Mouse (Mus musculus) midbrain, embryonic 15.5 days (tissue): ENCODE data around the gene Tcf12. TPM values are rescaled to one million over a fixed set of nuclear protein-coding genes. Genes with fewer than 3 reads are reported as not detected.

Source experiments
- ATAC-seq: fragments of 200-750 bp; cut with Nextera tagmentation; replicated peaks from 2 replicates; pipeline ENCODE4 v1.8.0; 2017; ENCODE audit warnings: moderate TSS enrichment
- H3K27ac ChIP-seq: fragments of 300-500 bp; sonication (generic); 2 replicates; pipeline ENCODE4 v1.5.1; 2015; ENCODE audit warnings: mild to moderate bottlenecking, inconsistent platforms
- H3K27me3 ChIP-seq: fragments of 300-500 bp; sonication (generic); replicated peaks from 2 replicates; pipeline ENCODE4 v1.6.1; 2015; ENCODE audit warnings: inconsistent platforms
- H3K36me3 ChIP-seq: fragments of 300-500 bp; sonication (generic); replicated peaks from 2 replicates; pipeline ENCODE4 v1.6.1; 2015; ENCODE audit warnings: inconsistent platforms
- H3K4me1 ChIP-seq: fragments of 300-500 bp; sonication (generic); 2 replicates; pipeline ENCODE4 v1.6.1; 2015; ENCODE audit warnings: inconsistent platforms
- H3K4me2 ChIP-seq: fragments of 300-500 bp; sonication (generic); 2 replicates; pipeline ENCODE4 v1.6.1; 2015; ENCODE audit warnings: inconsistent platforms, mild to moderate bottlenecking, moderate library complexity
- H3K4me3 ChIP-seq: fragments of 300-500 bp; sonication (generic); 2 replicates; pipeline ENCODE4 v1.5.1; 2015; ENCODE audit warnings: mild to moderate bottlenecking, inconsistent platforms
- H3K9ac ChIP-seq: fragments of 300-500 bp; sonication (generic); 2 replicates; pipeline ENCODE4 v1.6.1; 2015; ENCODE audit warnings: mild to moderate bottlenecking, inconsistent platforms
- H3K9me3 ChIP-seq: fragments of 300-500 bp; sonication (generic); 2 replicates; pipeline ENCODE4 v1.6.1; 2016; ENCODE audit warnings: inconsistent platforms
- WGBS: fragments of 180-500 bp; shearing (Covaris S2); methylation state at CpG from one replicate; pipeline ENCODE4 v1.1.7; 2015; ENCODE audit warnings: mixed read lengths; 5-methylcytosine and 5-hydroxymethylcytosine counted together
- polyA plus RNA-seq: library from polyadenylated mRNA; unstranded; fragments of >200 nt; fragmentation: Nextera tagmentation; extraction: Ambion mirVana; gene quantifications from 2 replicates; pipeline ENCODE4 v1.2.1, GENCODE M21; 2015

Tcf12 gene
- polyA plus RNA-seq, 1 experiment from 2014 or later, result 59.9 TPM

GRCm38 (mm10) chr9:71850283-71850682 lies 261.4 kb downstream of the Tcf12 start:
- Histone ChIP-seq H3K4me2 (no peak overlapping the region), H3K9ac (no peak overlapping the region), H3K36me3 (peaks cover 30% of the 10 kb centered on the region; the same call in 1 of the 2 replicates), H3K27me3 (no peaks in the 10 kb centered on the region), H3K4me1 (no peaks in the 10 kb centered on the region), H3K9me3 (no peaks in the 10 kb centered on the region), H3K4me3 (no peak overlapping the region), H3K27ac (no peak overlapping the region)
- WGBS, result 96% methylated on average over 1 of the region's 1 CpGs
- ATAC-seq, result no peak

- WGBS, result 95% methylated on average over 3 of the region's 3 CpGs
- no peaks in the 10 kb centered on the region for H3K9me3 ChIP-seq
- H3K4me2 ChIP-seq, result no peak overlapping the region
- no peak overlapping the region for H3K4me3 ChIP-seq
- no peaks in the 10 kb centered on the region for H3K4me1 ChIP-seq
- no peak overlapping the region for H3K27ac ChIP-seq
- peaks cover 19% of the 10 kb centered on the region; the same call in 1 of the 2 replicates for H3K36me3 ChIP-seq
- no peak overlapping the region for H3K9ac ChIP-seq
- no peaks in the 10 kb centered on the region for H3K27me3 ChIP-seq
- ATAC-seq, result no peak
Measured at GRCm38 (mm10) chr9:71848392-71848791, 263.3 kb downstream of the Tcf12 start.

- peaks cover 16% of the 10 kb centered on the region; the same call in 1 of the 2 replicates for H3K36me3 ChIP-seq
- WGBS, result 96% methylated on average over 9 of the region's 9 CpGs
Measured at GRCm38 (mm10) chr9:71847921-71848320, 263.8 kb downstream of the Tcf12 start.

GRCm38 (mm10) chr9:71841850-71842249 lies 269.8 kb downstream of the Tcf12 start:
- Histone ChIP-seq H3K9ac (no peak overlapping the region), H3K4me3 (no peak overlapping the region), H3K27ac (no peak overlapping the region), H3K4me2 (no peak overlapping the region), H3K4me1 (no peaks in the 10 kb centered on the region), H3K27me3 (no peaks in the 10 kb centered on the region), H3K9me3 (no peaks in the 10 kb centered on the region), H3K36me3 (peaks cover 12% of the 10 kb centered on the region; the same call in 1 of the 2 replicates)
- 91% methylated on average over 5 of the region's 5 CpGs for WGBS
- ATAC-seq, result no peak

More at GRCm38 (mm10) chr9:71847921-71848320, 263.8 kb downstream of the Tcf12 start:
- no peaks in the 10 kb centered on the region for H3K9me3 ChIP-seq
- H3K4me2 ChIP-seq, result no peak overlapping the region
- no peak overlapping the region for H3K9ac ChIP-seq
- ATAC-seq, result no peak
- no peak overlapping the region for H3K27ac ChIP-seq
- no peaks in the 10 kb centered on the region for H3K27me3 ChIP-seq
- no peaks in the 10 kb centered on the region for H3K4me1 ChIP-seq
- H3K4me3 ChIP-seq, result no peak overlapping the region

- H3K27me3 ChIP-seq, result no peaks in the 10 kb centered on the region
- H3K4me1 ChIP-seq, result 0 out of 2 replicates have a peak, but pooled peaks cover 3% of the 10 kb centered on the region
- H3K4me2 ChIP-seq, result no peak overlapping the region
- 52% methylated on average over 5 of the region's 5 CpGs for WGBS
- H3K4me3 ChIP-seq, result no peak overlapping the region
- ATAC-seq, result no peak
- H3K9me3 ChIP-seq, result no peaks in the 10 kb centered on the region
- no peak overlapping the region for H3K9ac ChIP-seq
- H3K36me3 ChIP-seq, result 0 out of 2 replicates have a peak, but pooled peaks cover 5% of the 10 kb centered on the region
- no peak overlapping the region for H3K27ac ChIP-seq
Measured at GRCm38 (mm10) chr9:71837366-71837765, 274.3 kb downstream of the Tcf12 start.

GRCm38 (mm10) chr9:71836366-71836765 lies 275.3 kb downstream of the Tcf12 start:
- no peak overlapping the region for H3K4me2 ChIP-seq
- H3K9ac ChIP-seq, result no peak overlapping the region
- H3K4me1 ChIP-seq, result 0 out of 2 replicates have a peak, but pooled peaks cover 3% of the 10 kb centered on the region
- no peaks in the 10 kb centered on the region for H3K36me3 ChIP-seq
- no peaks in the 10 kb centered on the region for H3K9me3 ChIP-seq
- no peak overlapping the region for H3K4me3 ChIP-seq
- no peak for ATAC-seq
- H3K27ac ChIP-seq, result no peak overlapping the region
- 100% methylated on average over 1 of the region's 1 CpGs for WGBS
- H3K27me3 ChIP-seq, result no peaks in the 10 kb centered on the region

- no peak for ATAC-seq
- no peak overlapping the region for H3K4me2 ChIP-seq
- H3K36me3 ChIP-seq, result no peaks in the 10 kb centered on the region
- H3K4me1 ChIP-seq, result 0 out of 2 replicates have a peak, but pooled peaks cover 3% of the 10 kb centered on the region
- H3K4me3 ChIP-seq, result no peak overlapping the region
- H3K9me3 ChIP-seq, result no peaks in the 10 kb centered on the region
- 23% methylated on average over 2 of the region's 2 CpGs for WGBS
- H3K9ac ChIP-seq, result no peak overlapping the region
- no peak overlapping the region for H3K27ac ChIP-seq
- H3K27me3 ChIP-seq, result no peaks in the 10 kb centered on the region
Measured at GRCm38 (mm10) chr9:71835203-71835815, 276.4 kb downstream of the Tcf12 start.

GRCm38 (mm10) chr9:71834707-71835106 lies 277.0 kb downstream of the Tcf12 start:
- WGBS, result 74% methylated on average over 4 of the region's 4 CpGs
- Histone ChIP-seq H3K36me3 (no peaks in the 10 kb centered on the region), H3K27me3 (no peaks in the 10 kb centered on the region), H3K9me3 (no peaks in the 10 kb centered on the region), H3K4me3 (no peak overlapping the region), H3K4me1 (0 out of 2 replicates have a peak, but pooled peaks cover 3% of the 10 kb centered on the region), H3K4me2 (no peak overlapping the region), H3K9ac (no peak overlapping the region), H3K27ac (no peak overlapping the region)
- no peak for ATAC-seq

GRCm38 (mm10) chr9:71831756-71832699 lies 279.6 kb downstream of the Tcf12 start:
- Histone ChIP-seq H3K9ac (no peak overlapping the region), H3K4me3 (no peak overlapping the region), H3K36me3 (no peaks in the 10 kb centered on the region), H3K27me3 (no peaks in the 10 kb centered on the region), H3K4me1 (0 out of 2 replicates have a peak, but pooled peaks cover 3% of the 10 kb centered on the region), H3K27ac (no peak overlapping the region), H3K4me2 (no peak overlapping the region), H3K9me3 (no peaks in the 10 kb centered on the region)
- WGBS, result 42% methylated on average over 26 of the region's 26 CpGs
- ATAC-seq, result no peak

- no peak overlapping the region for H3K9ac ChIP-seq
- H3K4me2 ChIP-seq, result no peak overlapping the region
- H3K9me3 ChIP-seq, result no peaks in the 10 kb centered on the region
- no peak for ATAC-seq
- H3K4me3 ChIP-seq, result no peak overlapping the region
- no peak overlapping the region for H3K27ac ChIP-seq
- WGBS, result 77% methylated on average over 4 of the region's 4 CpGs
- H3K27me3 ChIP-seq, result no peaks in the 10 kb centered on the region
- 0 out of 2 replicates have a peak, but pooled peaks cover 3% of the 10 kb centered on the region for H3K4me1 ChIP-seq
- H3K36me3 ChIP-seq, result no peaks in the 10 kb centered on the region
Measured at GRCm38 (mm10) chr9:71830994-71831393, 280.7 kb downstream of the Tcf12 start.

- Histone ChIP-seq H3K9me3 (no peaks in the 10 kb centered on the region), H3K4me3 (no peak overlapping the region), H3K4me1 (0 out of 2 replicates have a peak, but pooled peaks cover 3% of the 10 kb centered on the region), H3K4me2 (no peak overlapping the region), H3K36me3 (no peaks in the 10 kb centered on the region), H3K27ac (no peak overlapping the region), H3K27me3 (no peaks in the 10 kb centered on the region), H3K9ac (no peak overlapping the region)
- 85% methylated on average over 5 of the region's 5 CpGs for WGBS
- no peak for ATAC-seq
Measured at GRCm38 (mm10) chr9:71830365-71830764, 281.3 kb downstream of the Tcf12 start.

GRCm38 (mm10) chr9:71829753-71830152 lies 281.9 kb downstream of the Tcf12 start:
- no peak for ATAC-seq
- H3K4me1 ChIP-seq, result no peaks in the 10 kb centered on the region
- H3K4me2 ChIP-seq, result no peak overlapping the region
- no peaks in the 10 kb centered on the region for H3K27me3 ChIP-seq
- H3K27ac ChIP-seq, result no peak overlapping the region
- 81% methylated on average over 3 of the region's 3 CpGs for WGBS
- no peak overlapping the region for H3K9ac ChIP-seq
- H3K36me3 ChIP-seq, result no peaks in the 10 kb centered on the region
- H3K9me3 ChIP-seq, result no peaks in the 10 kb centered on the region
- no peak overlapping the region for H3K4me3 ChIP-seq
